Mouse (Mus musculus) thymus, postnatal 14 days (tissue): ENCODE data around the gene Rere.

ENCODE experiments used
- DNase-seq: peaks from one replicate; pipeline ENCODE4 v3.0.0; 2021

Gene Rere

GRCm38 (mm10) chr4:150441931-150442330 is 160.5 kb downstream of the Rere start:
- DNase-seq: no peak

DNA sequence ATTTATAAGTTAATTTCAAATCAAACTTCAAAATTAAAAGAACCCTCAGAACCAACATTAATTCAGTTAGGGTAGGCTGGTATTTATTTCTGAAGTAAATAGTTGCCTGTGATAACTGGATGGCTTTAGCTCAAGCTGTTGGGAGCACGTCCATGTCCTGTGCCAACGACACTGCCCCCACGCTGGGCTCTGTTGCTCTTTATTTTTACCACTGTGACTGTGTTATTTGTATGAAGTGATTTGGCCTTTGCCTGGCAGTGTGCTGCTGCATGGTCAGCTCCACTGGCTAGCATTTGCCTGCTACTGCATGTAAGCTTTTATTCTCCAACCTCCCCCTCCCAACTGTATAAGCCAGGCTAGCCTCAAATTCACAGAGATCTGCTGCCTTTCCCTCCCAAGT is 162.6 kb downstream of the Rere start:
- DNase-seq: no peak

DNA sequence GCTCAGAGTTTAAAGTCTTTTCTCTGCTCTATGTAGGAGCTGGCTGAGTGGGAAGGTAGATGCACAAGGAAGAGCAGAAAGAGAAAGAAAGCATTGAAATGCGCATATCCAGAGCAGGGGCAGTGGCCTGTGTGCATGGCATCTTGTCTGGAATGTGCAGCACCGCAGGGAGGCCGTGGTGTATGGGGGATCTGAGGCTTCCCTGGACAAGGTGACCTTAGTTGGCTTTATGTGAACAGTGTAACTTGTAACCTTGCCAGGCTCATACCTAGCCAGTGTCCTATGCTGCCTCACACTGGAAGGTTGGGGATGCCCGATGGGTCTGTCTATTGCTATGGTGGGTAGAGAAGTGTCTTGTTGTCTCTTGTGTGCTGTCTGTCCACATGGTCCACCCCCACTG is 165.2 kb downstream of the Rere start:
- no peak for DNase-seq

- no peak for DNase-seq
These were observed 166.1 kb downstream of the Rere start for GRCm38 (mm10) chr4:150447517-150447916.

DNA sequence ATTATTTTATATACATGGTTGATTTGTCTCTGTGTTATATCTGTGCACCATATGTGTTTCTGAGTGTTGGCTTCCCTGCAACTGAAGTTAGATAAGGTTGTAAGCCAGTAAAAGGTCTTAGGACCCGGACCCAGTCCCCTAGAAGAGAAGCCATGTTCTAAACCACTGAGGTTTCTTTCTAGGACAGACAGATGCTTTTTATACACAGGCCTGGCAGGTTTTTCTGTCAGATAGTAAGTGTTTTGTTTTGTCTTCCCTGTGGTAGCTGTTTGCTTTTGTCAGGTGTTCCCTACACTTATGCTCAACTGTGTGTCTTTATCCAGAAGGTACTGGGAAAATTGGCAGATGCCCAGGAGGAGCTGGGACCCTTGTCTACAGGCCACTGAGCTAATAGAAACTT is 167.0 kb downstream of the Rere start:
- no peak for DNase-seq

DNA sequence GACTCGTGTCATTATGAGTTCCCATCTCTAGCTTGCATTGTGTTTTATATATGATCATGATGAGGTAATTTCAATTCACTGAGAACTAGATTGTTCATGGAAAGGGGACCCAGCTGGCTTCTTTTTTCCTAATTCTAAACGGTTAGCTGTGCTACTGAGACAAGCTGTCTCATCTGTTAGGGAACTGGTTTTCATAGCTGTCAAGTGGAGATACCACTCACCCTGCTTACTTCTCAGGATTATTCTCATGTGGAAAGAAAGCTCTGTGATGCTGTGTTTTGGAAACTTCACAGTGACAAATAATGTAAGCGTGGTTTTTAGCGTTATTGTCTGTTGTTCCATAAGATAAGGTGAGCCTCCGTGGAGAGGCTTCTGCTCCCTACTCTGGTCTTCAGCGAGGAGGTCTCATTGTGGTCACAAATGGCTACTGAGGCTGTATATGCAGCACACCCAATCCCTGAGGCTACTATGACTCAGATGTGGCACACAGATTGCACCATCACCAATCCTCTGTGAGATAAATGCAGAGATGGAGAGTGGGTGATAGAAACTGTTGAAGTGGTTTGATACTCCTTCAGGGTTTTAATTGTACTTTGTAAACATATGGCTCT is 168.7 kb downstream of the Rere start:
- no peak for DNase-seq

DNA sequence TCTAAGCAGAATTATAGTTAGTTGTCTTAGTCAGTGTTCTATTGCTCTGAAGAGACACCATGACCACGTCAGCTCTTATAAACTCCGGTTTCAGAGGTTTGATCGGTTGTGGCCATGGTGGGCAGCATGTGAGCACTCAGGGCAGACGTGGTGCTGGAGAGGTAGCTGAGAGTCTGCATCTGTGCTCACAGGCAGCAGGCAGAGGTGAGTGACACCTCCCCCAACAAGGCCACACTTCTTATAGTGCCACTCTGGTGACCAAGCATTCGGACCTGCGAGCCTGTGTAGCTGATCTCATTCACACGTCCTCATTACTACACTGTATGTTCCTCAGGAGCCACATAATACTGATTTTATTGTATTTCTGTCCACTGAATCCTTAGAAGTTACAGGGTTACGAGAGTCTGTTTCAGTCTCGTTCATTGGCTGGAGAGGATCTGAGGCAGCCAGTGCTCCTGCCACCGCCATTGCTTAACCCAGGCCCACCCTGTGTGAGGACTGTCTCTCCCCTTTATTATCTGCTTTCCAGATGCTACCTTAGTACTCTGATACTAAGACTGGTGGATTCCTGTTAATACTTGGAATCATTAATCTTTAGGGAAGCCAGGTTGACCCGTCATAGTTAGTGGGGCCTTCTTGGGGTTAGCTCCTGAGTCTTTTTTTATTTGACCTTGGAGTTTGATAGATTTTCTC is 170.9 kb downstream of the Rere start:
- DNase-seq: no peak

DNA sequence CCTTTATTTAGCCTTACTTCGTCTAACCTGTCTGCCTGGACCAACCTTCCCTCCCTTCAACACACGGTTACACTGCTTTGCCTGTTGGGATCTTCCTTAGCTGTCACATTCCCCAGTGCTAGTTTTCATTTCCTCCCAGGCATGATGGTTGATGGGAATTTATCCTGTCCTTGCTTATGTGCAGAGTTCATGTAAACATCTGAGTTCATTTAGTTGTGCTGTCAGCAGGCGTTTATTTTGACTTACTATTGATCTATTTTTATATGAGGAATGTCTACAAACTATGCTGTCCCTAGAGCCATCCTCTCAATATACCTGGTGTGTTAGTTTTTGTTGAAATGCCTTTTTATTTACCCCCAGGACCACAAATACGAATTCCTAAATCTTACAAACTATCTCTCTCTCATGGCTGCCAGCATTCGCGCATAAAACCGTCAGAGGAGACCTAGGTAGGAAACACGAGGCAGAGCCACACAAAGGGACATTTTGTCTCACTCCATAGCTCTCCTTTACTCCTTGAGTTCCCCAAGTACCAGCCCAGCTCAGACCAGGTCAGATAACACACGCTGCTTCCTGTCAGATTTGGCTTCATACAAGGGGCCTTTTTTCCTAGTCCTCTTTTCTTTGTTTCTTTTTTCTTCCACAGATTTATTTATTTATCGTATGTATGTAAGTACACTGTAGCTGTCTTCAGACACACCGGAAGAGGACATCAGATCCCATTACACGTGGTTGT is 173.3 kb downstream of the Rere start:
- no peak for DNase-seq

DNA sequence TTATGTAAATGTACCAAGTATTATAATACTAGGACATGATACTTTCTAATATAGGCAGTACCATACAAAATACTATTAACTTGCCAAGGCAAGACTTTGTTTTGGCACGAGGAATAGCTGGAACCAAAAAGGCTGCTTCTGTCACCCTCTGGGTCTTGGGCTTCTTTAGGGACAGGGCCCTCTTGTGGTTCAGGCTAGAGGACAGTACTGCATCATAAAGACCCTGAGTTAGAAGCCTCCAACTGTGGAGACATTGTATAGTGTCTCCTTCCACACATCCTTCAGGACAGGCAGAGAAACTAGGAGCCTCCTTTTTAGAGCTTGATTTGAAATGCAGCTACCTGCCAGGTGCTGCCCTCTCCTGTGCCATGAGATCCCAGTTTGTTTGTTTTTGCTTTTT is 174.3 kb downstream of the Rere start:
- no peak for DNase-seq

- no peak for DNase-seq
These were observed 175.0 kb downstream of the Rere start for GRCm38 (mm10) chr4:150456452-150456851.

DNA sequence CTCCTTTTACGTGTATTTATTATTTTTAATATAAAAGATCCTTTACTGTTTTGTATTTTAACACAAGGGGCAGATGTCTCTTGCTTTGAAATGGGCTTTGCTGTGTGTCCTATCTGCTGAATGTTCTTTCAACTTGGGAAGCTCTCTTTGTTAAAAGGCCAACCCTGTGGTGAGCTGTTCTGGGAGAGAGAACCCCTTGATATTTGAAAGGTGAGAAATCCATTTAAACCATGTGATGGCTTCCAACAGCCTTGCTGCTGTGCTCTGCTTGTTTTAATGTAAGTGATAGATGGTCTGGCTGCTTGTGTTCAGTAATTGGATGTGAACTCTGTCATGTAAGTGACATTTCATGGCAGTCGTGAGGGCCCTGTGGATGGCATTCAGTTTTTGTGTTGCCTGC is 175.4 kb downstream of the Rere start:
- DNase-seq: no peak

DNA sequence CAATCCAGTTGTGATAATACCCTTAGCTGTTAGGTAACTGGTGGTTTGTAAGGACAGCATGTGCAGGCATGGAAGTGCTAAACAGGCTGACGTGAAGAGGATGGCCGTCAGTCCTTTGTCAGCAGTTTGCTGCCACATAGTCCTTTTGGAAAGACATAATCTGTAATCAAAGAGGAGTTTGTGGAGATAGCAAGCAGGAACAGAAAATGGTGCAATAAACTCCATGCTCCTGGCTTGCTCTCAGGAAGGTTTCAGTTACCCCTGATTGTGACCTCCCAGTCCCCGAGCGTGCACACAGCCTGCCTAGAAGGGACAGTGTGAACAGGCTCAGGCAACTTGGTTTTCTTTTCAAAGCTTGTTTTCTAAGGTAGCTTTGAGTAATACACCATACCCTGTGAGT is 175.9 kb downstream of the Rere start:
- DNase-seq: no peak

- DNase-seq: no peak
These were observed 176.3 kb downstream of the Rere start for GRCm38 (mm10) chr4:150457771-150458170.

DNA sequence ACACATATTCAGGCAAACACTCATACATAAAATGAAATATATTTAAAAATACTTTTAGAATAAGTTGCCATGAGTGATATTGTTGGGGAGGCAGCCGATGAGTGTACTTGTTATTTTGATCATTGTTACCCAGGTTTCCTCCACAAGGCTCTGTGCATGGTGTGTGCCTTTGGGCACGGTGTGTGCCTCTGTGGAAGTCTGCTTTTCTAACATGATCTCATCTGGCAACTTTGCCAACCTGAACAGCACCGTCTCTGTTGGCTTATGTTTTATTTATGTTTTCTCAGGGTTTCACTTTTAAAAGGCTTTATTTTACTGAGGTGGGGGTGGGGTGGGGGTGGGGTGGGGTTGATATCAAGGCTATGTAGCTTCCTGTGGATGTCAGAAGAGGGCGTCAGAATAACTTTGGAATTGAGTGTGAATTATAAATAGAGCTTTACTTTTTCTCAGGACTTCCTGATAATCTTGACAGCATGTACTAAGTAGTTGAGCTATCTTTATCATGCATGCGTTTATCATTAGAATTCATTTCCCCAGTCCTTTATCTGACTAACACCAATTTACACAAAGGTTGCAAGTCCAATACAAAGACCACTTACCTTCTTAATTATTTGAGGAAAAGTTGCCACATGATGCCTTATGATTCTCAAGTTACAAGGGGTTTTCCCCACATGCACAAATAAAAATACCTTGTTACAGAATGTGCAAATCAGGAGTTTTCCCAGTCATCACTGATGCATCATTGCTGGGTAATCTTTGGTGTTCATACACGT is 177.8 kb downstream of the Rere start:
- no peak for DNase-seq

DNA sequence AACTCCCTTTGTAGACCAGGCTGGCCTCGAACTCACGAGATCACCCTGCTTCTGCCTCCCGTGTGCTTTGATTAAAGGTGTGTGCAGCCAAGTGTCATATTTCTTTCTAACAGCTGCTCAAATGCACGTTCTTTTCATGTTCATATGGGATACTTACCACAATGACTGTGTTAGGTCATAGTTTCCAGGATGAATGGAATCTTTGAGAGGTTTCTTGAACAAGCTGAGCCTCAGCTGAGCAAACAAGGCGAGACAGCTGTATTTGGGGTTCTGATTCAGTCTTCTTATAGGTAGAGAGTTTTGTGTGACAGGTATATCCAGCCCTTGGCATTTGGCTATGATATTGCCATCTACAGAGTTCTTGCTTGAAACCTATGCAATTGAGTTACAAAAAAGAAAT is 179.0 kb downstream of the Rere start:
- no peak for DNase-seq

- DNase-seq: no peak
These were observed 179.6 kb downstream of the Rere start for GRCm38 (mm10) chr4:150461011-150461410.

DNA sequence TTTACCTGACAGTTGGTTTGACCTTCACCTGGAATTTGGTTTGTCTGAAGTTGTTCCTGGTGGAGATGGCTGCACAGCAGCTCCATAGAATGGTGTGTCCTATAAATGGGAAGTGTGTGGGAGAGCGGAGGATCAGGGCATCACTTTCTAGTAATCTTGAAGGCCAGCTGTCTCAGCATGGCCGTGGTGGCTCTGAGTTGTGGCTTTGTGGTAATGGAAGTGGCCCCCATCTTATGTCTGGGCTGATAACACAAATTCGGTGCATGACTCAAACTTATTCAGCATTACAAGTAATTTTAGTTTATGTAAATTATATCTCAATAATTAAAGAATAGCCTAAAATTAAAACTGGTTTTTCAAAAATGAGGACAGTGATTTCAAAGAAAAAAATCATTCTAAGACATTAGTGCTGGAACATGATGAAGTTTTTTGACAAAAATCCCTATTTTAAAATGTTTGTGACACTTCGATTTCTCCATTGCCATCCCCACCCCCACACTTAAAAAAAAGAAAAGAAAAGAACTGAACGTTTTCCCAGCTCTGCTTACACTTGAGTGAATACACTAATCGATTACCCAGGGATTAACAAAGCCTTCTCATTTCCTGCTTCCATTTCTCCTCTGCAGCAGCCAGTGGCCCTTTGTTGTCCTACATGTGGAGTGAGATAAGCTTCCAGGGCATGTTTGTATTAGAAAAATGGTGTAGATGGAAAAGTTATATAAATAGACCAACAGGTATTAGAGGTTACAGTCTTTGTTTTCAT is 180.2 kb downstream of the Rere start:
- DNase-seq: no peak

DNA sequence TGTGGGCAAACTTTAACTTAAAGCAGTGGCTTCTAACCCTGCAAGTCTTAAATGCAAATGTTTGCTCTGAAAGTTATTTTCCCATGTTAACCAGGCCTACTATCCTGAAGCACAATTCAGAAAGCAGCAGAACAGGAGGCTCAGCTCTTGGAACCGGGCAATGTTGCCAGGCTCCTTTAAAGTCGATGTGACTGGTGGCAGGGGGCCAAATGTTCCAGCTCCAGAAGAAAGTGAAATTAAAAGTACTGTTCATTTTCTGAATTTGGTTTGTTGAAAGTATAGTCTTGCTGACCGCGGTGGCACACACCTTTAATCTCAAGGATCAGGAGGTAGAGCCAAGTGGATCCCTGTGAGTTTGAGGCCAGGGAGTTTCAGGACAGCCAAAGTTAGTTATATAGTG is 180.9 kb downstream of the Rere start:
- no peak for DNase-seq

- DNase-seq: peak; percentile 76
These were observed 184.3 kb downstream of the Rere start for GRCm38 (mm10) chr4:150465759-150466158.

DNA sequence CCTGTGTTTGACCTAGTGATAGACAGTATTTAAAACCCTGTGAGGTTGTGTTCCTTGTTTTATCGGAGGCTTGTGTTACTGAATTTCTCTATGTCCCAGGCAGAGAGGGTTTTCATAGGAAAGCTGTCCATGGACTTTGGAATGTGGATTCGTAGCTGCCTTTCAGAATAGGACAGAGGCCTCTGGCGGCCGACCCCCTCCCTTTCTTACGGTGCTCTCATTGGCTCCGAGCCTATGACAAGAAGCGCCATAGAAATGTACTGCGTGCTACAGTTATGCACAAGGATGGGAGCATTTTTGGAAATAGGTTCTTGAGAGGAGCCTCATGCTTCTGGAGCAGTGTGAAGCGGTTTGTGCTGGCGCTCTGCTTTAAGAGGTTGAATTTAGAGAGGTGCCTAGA is 187.8 kb downstream of the Rere start:
- DNase-seq: no peak

GRCm38 (mm10) chr4:150470674-150471328 is 189.4 kb downstream of the Rere start:
- no peak for DNase-seq

GRCm38 (mm10) chr4:150472751-150473436 is 191.4 kb downstream of the Rere start:
- no peak for DNase-seq
